Comparison of ENCODE assay signal across 15 mouse cellular contexts in genomic region chr4:32834541-32834940, GRCm38 (mm10). TPM values are rescaled to one million over a fixed set of nuclear protein-coding genes. Genes with fewer than 3 reads are reported as not detected.
A peak's percentile ranks its signal among the peaks of the same experiment; 100 is the strongest.
DNase-seq lines count a peak whose midpoint lies in the region; ATAC-seq and TF ChIP-seq lines count a peak whose summit lies in the region.
"Had no signal": no experiment of that assay in that cellular context is flagged by ENCODE, and none has a peak within 500 bp of the region (broad histone marks: within the 10 kb centered on the region; RNA-seq: fewer than 3 reads in every experiment).

No protein-coding gene starts in this region.

- DNase-seq in forebrain, embryonic 10.5 days (ENCODE audit: extremely low spot score, low spot score) = no peak
- DNase-seq in forebrain, embryonic 14.5 days (ENCODE audit: low spot score) = no peak
- DNase-seq in heart, postnatal 0 days (ENCODE audit: low spot score) = no peak
- DNase-seq in heart, adult 8-10 months (ENCODE audit: low spot score) = no peak
- no peak for DNase-seq in neural tube, embryonic 10.5 days (ENCODE audit: extremely low spot score, low spot score)
- DNase-seq in embryo, embryonic 9.5 days (ENCODE audit: extremely low spot score) = no peak
- no peak for DNase-seq in cerebellum, adult 8-10 months
- DNase-seq: heart, postnatal 36 days; kidney, adult 2 months; kidney, postnatal 36 days; right cerebral cortex, postnatal 4 days; thymus, postnatal 25 days had no signal

- WGBS in forebrain, embryonic 10.5 days = 89% methylated on average over 3 of the region's 3 CpGs
- WGBS in forebrain, embryonic 14.5 days = 55% methylated on average over 3 of the region's 3 CpGs
- 51% methylated on average over 3 of the region's 3 CpGs for WGBS in heart, postnatal 0 days
- 81% methylated on average over 3 of the region's 3 CpGs for WGBS in neural tube, embryonic 13.5 days

- H3K27ac ChIP-seq in forebrain, embryonic 10.5 days = no peak overlapping the region
- no peak overlapping the region for H3K27ac ChIP-seq in forebrain, embryonic 14.5 days (ENCODE audit: low read depth, low read length)
- no peak overlapping the region for H3K27ac ChIP-seq in heart, postnatal 0 days (ENCODE audit: low read depth)
- H3K27ac ChIP-seq in neural tube, embryonic 13.5 days (replicated peaks) = no peak overlapping the region
- H3K27ac ChIP-seq: hindbrain, embryonic 15.5 days; liver, embryonic 15.5 days had no signal

- no peaks in the 10 kb centered on the region for H3K36me3 ChIP-seq in forebrain, embryonic 10.5 days (replicated peaks)
- no peaks in the 10 kb centered on the region for H3K36me3 ChIP-seq in forebrain, embryonic 14.5 days (ENCODE audit: control insufficient read depth, insufficient read depth, low read length)
- no peaks in the 10 kb centered on the region for H3K36me3 ChIP-seq in heart, postnatal 0 days (replicated peaks; ENCODE audit: control insufficient read depth, insufficient read depth, low read length)
- H3K36me3 ChIP-seq in neural tube, embryonic 13.5 days = no peaks in the 10 kb centered on the region
- H3K36me3 ChIP-seq: hindbrain, embryonic 15.5 days; liver, embryonic 15.5 days had no signal

- H3K9me3 ChIP-seq in forebrain, embryonic 10.5 days = peaks cover 2% of the 10 kb centered on the region; the same call in 1 of the 2 replicates
- H3K9me3 ChIP-seq in forebrain, embryonic 14.5 days (replicated peaks; ENCODE audit: control insufficient read depth, low read length) = no peaks in the 10 kb centered on the region
- H3K9me3 ChIP-seq in heart, postnatal 0 days (replicated peaks; ENCODE audit: control insufficient read depth, low read length) = no peaks in the 10 kb centered on the region
- no peaks in the 10 kb centered on the region for H3K9me3 ChIP-seq in neural tube, embryonic 13.5 days
- H3K9me3 ChIP-seq: hindbrain, embryonic 15.5 days; liver, embryonic 15.5 days had no signal

- no peak overlapping the region for H3K9ac ChIP-seq in forebrain, embryonic 14.5 days (ENCODE audit: low read length)
- H3K9ac ChIP-seq in heart, postnatal 0 days (replicated peaks; ENCODE audit: low read depth, low read length) = no peak overlapping the region
- H3K9ac ChIP-seq in neural tube, embryonic 13.5 days = no peak overlapping the region
- H3K9ac ChIP-seq: hindbrain, embryonic 15.5 days; liver, embryonic 15.5 days had no signal

- H3K4me3 ChIP-seq in forebrain, embryonic 10.5 days = peak overlapping the region; percentile 47; the same call in 1 of the 2 replicates
- no peak overlapping the region for H3K4me3 ChIP-seq in forebrain, embryonic 14.5 days (ENCODE audit: low read depth, low read length)
- no peak overlapping the region for H3K4me3 ChIP-seq in heart, postnatal 0 days (ENCODE audit: low read depth, low read length)
- H3K4me3 ChIP-seq in neural tube, embryonic 13.5 days = no peak overlapping the region

- H3K27me3 ChIP-seq in forebrain, embryonic 10.5 days (ENCODE audit: poor library complexity, severe bottlenecking) = no peaks in the 10 kb centered on the region
- no peaks in the 10 kb centered on the region for H3K27me3 ChIP-seq in forebrain, embryonic 14.5 days (replicated peaks; ENCODE audit: control insufficient read depth, insufficient read depth, low read length)
- no peaks in the 10 kb centered on the region for H3K27me3 ChIP-seq in heart, postnatal 0 days (ENCODE audit: control insufficient read depth, insufficient read depth, low read length)
- H3K27me3 ChIP-seq in neural tube, embryonic 13.5 days = no peaks in the 10 kb centered on the region
- H3K27me3 ChIP-seq: hindbrain, embryonic 15.5 days; liver, embryonic 15.5 days had no signal

- no peak for TF ChIP-seq EP300 in heart, postnatal 0 days (IDR thresholded peaks at IDR 0.05; ENCODE audit: low read depth)

- H3K4me1 ChIP-seq in forebrain, embryonic 10.5 days = peaks cover 11% of the 10 kb centered on the region
- H3K4me1 ChIP-seq in forebrain, embryonic 14.5 days (ENCODE audit: control insufficient read depth, insufficient read depth, low read length) = no peaks in the 10 kb centered on the region
- H3K4me1 ChIP-seq in heart, postnatal 0 days (ENCODE audit: control insufficient read depth, insufficient read depth) = no peaks in the 10 kb centered on the region
- peaks cover 18% of the 10 kb centered on the region for H3K4me1 ChIP-seq in neural tube, embryonic 13.5 days (replicated peaks)

- H3K4me2 ChIP-seq in forebrain, embryonic 14.5 days (ENCODE audit: low read length) = no peak overlapping the region
- peak overlapping the region; percentile 62 for H3K4me2 ChIP-seq in heart, postnatal 0 days (ENCODE audit: low read depth, low read length)
- peak overlapping the region; percentile 55; the same call in 1 of the 2 replicates for H3K4me2 ChIP-seq in neural tube, embryonic 13.5 days

- no peak for TF ChIP-seq CTCF in heart, postnatal 0 days (IDR thresholded peaks at IDR 0.05; ENCODE audit: low read depth)

- ATAC-seq in forebrain, embryonic 14.5 days = no peak
- ATAC-seq in heart, postnatal 0 days (ENCODE audit: insufficient read depth, low read depth) = no peak
- no peak for ATAC-seq in neural tube, embryonic 13.5 days (ENCODE audit: low read depth)

RNA-seq across cellular contexts. Expression of gene Lyrm2, which starts 34.5 kb away (rescaled TPM):
- 101 and 110 TPM in 2 replicates for polyA plus RNA-seq in forebrain, embryonic 10.5 days (2016; fragmentation: Nextera tagmentation; extraction: Ambion mirVana)
- 110 and 138 TPM in 2 replicates for polyA plus RNA-seq in forebrain, embryonic 14.5 days (2014; fragmentation: Nextera tagmentation; extraction: Ambion mirVana)
- total RNA-seq in heart, postnatal 0 days (2014; rRNA removed; ENCODE audit: low replicate concordance) = 8.7 and 70.8 TPM in 2 replicates
- 146 and 154 TPM in 2 replicates for polyA plus RNA-seq in heart, postnatal 0 days (2015; fragmentation: Nextera tagmentation; extraction: Ambion mirVana)
- total RNA-seq in heart, adult 8-10 months (2022) = 10 to 100 TPM; 31.0 to 48.6 (median 41.3) TPM
- polyA plus RNA-seq in neural tube, embryonic 13.5 days (2015; fragmentation: Nextera tagmentation; extraction: Ambion mirVana) = 159 and 163 TPM in 2 replicates
